In the genomic region with DNA sequence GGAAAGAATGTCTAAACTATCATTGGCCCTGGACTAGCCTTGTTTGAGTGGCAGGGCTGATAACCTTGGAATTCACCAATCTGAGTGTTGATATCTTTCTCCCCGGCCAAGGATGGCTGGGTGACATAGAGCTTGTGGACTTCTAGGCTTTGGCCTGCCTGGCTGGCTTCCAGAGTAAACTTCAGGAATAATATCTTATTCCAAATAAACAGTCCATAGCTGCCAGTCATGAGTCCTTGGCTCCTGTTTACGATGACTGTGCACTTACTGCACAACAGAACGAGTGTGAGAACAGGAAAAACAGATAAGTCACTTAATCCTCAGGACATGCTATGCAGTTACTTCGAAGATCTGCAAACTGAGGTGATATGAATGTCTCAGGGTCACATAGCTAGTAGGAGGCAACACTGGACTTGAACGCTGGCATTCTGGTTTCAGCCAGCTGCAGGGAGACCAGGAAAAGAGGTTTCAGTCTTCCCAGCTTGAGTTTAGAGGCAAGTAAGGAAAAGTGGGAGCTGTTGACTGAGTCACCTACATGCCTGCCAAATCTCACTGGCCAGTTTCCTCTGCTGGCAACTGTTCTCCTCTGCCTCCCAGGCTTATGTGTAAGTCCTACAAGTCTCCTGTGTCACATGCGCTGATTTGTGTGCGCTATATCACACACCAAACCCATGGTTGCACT, we compare ENCODE assay signal across 8 mouse cellular contexts.
DNase-seq lines count a peak whose midpoint lies in the region; ATAC-seq and TF ChIP-seq lines count a peak whose summit lies in the region.

No protein-coding gene starts in this region.

- H3K4me2 ChIP-seq in forebrain, postnatal 0 days (ENCODE audit: low read depth): no peak overlapping the region
- no peak overlapping the region for H3K4me2 ChIP-seq in forebrain, embryonic 11.5 days (ENCODE audit: low read depth, low read length, severe bottlenecking)
- no peak overlapping the region for H3K4me2 ChIP-seq in liver, embryonic 15.5 days
- no peak overlapping the region for H3K4me2 ChIP-seq in stomach, embryonic 14.5 days (replicated peaks; ENCODE audit: low read depth, low read length)

- no peaks in the 10 kb centered on the region for H3K4me1 ChIP-seq in forebrain, postnatal 0 days (ENCODE audit: insufficient read depth)
- no peaks in the 10 kb centered on the region for H3K4me1 ChIP-seq in forebrain, embryonic 11.5 days (replicated peaks; ENCODE audit: control insufficient read depth, insufficient read depth, low read length)
- peaks cover 51% of the 10 kb centered on the region for H3K4me1 ChIP-seq in heart, embryonic 10.5 days
- H3K4me1 ChIP-seq in liver, embryonic 15.5 days (replicated peaks): peaks cover 20% of the 10 kb centered on the region
- peaks cover 12% of the 10 kb centered on the region; the same call in 1 of the 2 replicates for H3K4me1 ChIP-seq in stomach, embryonic 14.5 days (ENCODE audit: control insufficient read depth, insufficient read depth, low read length)

- H3K27ac ChIP-seq in forebrain, postnatal 0 days (ENCODE audit: low read depth, low read length): no peak overlapping the region
- no peak overlapping the region for H3K27ac ChIP-seq in forebrain, embryonic 11.5 days (ENCODE audit: low read depth, low read length)
- H3K27ac ChIP-seq in heart, embryonic 10.5 days: peak overlapping the region; percentile 72
- H3K27ac ChIP-seq in liver, embryonic 15.5 days (replicated peaks): no peak overlapping the region
- no peak overlapping the region for H3K27ac ChIP-seq in stomach, embryonic 14.5 days (ENCODE audit: low read length)

- no peak for ATAC-seq in forebrain, postnatal 0 days
- ATAC-seq in forebrain, embryonic 11.5 days (replicated peaks; ENCODE audit: low FRiP score): no peak
- 0 out of 2 replicates have a peak, but pooled peaks have one; percentile 22 for ATAC-seq in liver, embryonic 15.5 days (ENCODE audit: insufficient read depth)
- 0 out of 2 replicates have a peak, but pooled peaks have one; percentile 38 for ATAC-seq in stomach, embryonic 14.5 days (ENCODE audit: insufficient number of reproducible peaks, insufficient read depth, low FRiP score, low read depth)

- WGBS in forebrain, postnatal 0 days: 75% methylated on average over 7 of the region's 7 CpGs
- WGBS in forebrain, embryonic 11.5 days: 87% methylated on average over 7 of the region's 7 CpGs
- whole genome bisulfite sequencing in heart, embryonic 10.5 days: 29% methylated on average over 7 of the region's 7 CpGs
- 38% methylated on average over 7 of the region's 7 CpGs for WGBS in liver, embryonic 15.5 days (ENCODE audit: insufficient replicate concordance)
- 53% methylated on average over 7 of the region's 7 CpGs for WGBS in stomach, embryonic 14.5 days

- H3K4me3 ChIP-seq in forebrain, postnatal 0 days (ENCODE audit: low read depth, low read length): no peak overlapping the region
- H3K4me3 ChIP-seq in forebrain, embryonic 11.5 days (ENCODE audit: low read depth, low read length): no peak overlapping the region
- no peak overlapping the region; the same call in 1 of the 2 replicates for H3K4me3 ChIP-seq in heart, embryonic 10.5 days
- no peak overlapping the region for H3K4me3 ChIP-seq in liver, embryonic 15.5 days (replicated peaks)
- H3K4me3 ChIP-seq in stomach, embryonic 14.5 days (ENCODE audit: low read depth, low read length): no peak overlapping the region

- no peak overlapping the region for H3K9ac ChIP-seq in forebrain, postnatal 0 days
- H3K9ac ChIP-seq in forebrain, embryonic 11.5 days (ENCODE audit: low read length): no peak overlapping the region
- no peak overlapping the region for H3K9ac ChIP-seq in liver, embryonic 15.5 days
- no peak overlapping the region for H3K9ac ChIP-seq in stomach, embryonic 14.5 days (replicated peaks; ENCODE audit: low read depth, low read length)

- no peaks in the 10 kb centered on the region for H3K27me3 ChIP-seq in forebrain, postnatal 0 days (ENCODE audit: insufficient read depth, low read length)
- H3K27me3 ChIP-seq in forebrain, embryonic 11.5 days (ENCODE audit: control insufficient read depth, insufficient read depth, low read length): no peaks in the 10 kb centered on the region
- no peaks in the 10 kb centered on the region for H3K27me3 ChIP-seq in heart, embryonic 10.5 days (ENCODE audit: insufficient read depth, poor library complexity, severe bottlenecking)
- no peaks in the 10 kb centered on the region for H3K27me3 ChIP-seq in liver, embryonic 15.5 days
- H3K27me3 ChIP-seq in stomach, embryonic 14.5 days (ENCODE audit: control insufficient read depth, insufficient read depth, low read length): no peaks in the 10 kb centered on the region

- H3K9me3 ChIP-seq in forebrain, postnatal 0 days (ENCODE audit: low read length): no peaks in the 10 kb centered on the region
- H3K9me3 ChIP-seq in forebrain, embryonic 11.5 days (ENCODE audit: control insufficient read depth, low read length): no peaks in the 10 kb centered on the region
- no peaks in the 10 kb centered on the region for H3K9me3 ChIP-seq in heart, embryonic 10.5 days
- no peaks in the 10 kb centered on the region for H3K9me3 ChIP-seq in liver, embryonic 15.5 days (replicated peaks)
- no peaks in the 10 kb centered on the region for H3K9me3 ChIP-seq in stomach, embryonic 14.5 days (ENCODE audit: control insufficient read depth, low read depth, low read length)

- peak; percentile 17 for DNase-seq in forebrain, postnatal 0 days
- no peak for DNase-seq in forebrain, embryonic 11.5 days (ENCODE audit: low spot score)
- peak; percentile 85 for DNase-seq in adrenal gland, adult 2 months
- peak; percentile 89 for DNase-seq in heart, embryonic 10.5 days (ENCODE audit: low spot score)
- DNase-seq in cerebellum, adult 9-10 months: no peak
- DNase-seq in thymus, postnatal 0 days (ENCODE audit: low spot score): no peak

- TF ChIP-seq CTCF in forebrain, postnatal 0 days (IDR thresholded peaks at IDR 0.05; ENCODE audit: low read depth): no peak

- no peaks in the 10 kb centered on the region for H3K36me3 ChIP-seq in forebrain, postnatal 0 days (ENCODE audit: insufficient read depth)
- no peaks in the 10 kb centered on the region for H3K36me3 ChIP-seq in forebrain, embryonic 11.5 days (ENCODE audit: control insufficient read depth, insufficient read depth, low read length)
- no peaks in the 10 kb centered on the region for H3K36me3 ChIP-seq in heart, embryonic 10.5 days
- no peaks in the 10 kb centered on the region for H3K36me3 ChIP-seq in liver, embryonic 15.5 days (replicated peaks)
- no peaks in the 10 kb centered on the region for H3K36me3 ChIP-seq in stomach, embryonic 14.5 days (ENCODE audit: control insufficient read depth, insufficient read depth, low read length)

Comparison
In these comparisons a context has a peak if more than half of its experiments do, and no peak if none do; other contexts are left out.
1. DNase-seq: peak in forebrain, postnatal 0 days (single experiment), adrenal gland, adult 2 months (single experiment) and heart, embryonic 10.5 days (single experiment); none in forebrain, embryonic 11.5 days (single experiment), cerebellum, adult 9-10 months (single experiment) and thymus, postnatal 0 days (single experiment).
2. ATAC-seq: peak in liver, embryonic 15.5 days (single experiment) and stomach, embryonic 14.5 days (single experiment); none in forebrain, postnatal 0 days (single experiment) and forebrain, embryonic 11.5 days (single experiment).